Mouse (Mus musculus) spleen, adult 2 months (tissue): ENCODE results near the gene Pdhb. TPM values are rescaled to one million over a fixed set of nuclear protein-coding genes. Genes with fewer than 3 reads are reported as not detected.
A peak's percentile ranks its signal among the peaks of the same experiment; 100 is the strongest.

ENCODE experiments used
- DNase-seq, 2 experiments: peaks; one replicate each; pipeline versions ENCODE4 v3.0.0 to v3.0.0-alpha.2; 2012 to 2021; ENCODE audit warnings: low spot score in 2 of 2, low read depth in 1 of 2
- H3K27ac ChIP-seq: fragments of 200-500 bp; 2 replicates; pipeline ENCODE4 v1.5.1; 2012; ENCODE audit warnings: low read length, inconsistent platforms; ENCODE audit not compliant: insufficient read depth
- H3K27me3 ChIP-seq: fragments of 200-500 bp; 2 replicates; pipeline ENCODE4 v1.6.1; 2012; ENCODE audit warnings: mild to moderate bottlenecking, moderate library complexity, low read length, inconsistent platforms; ENCODE audit not compliant: control insufficient read depth, insufficient read depth
- H3K36me3 ChIP-seq: fragments of 200-500 bp; 2 replicates; pipeline ENCODE4 v1.6.1; 2012; ENCODE audit warnings: mild to moderate bottlenecking, low read length, inconsistent platforms; ENCODE audit not compliant: control insufficient read depth, insufficient read depth
- H3K4me1 ChIP-seq: fragments of 200-500 bp; 2 replicates; pipeline ENCODE4 v1.6.1; 2011; ENCODE audit warnings: inconsistent platforms; ENCODE audit not compliant: control insufficient read depth, insufficient read depth, insufficient read length
- H3K4me3 ChIP-seq: fragments of 200-500 bp; 2 replicates; pipeline ENCODE4 v1.5.1; 2011; ENCODE audit warnings: mild to moderate bottlenecking, inconsistent platforms; ENCODE audit not compliant: insufficient read depth, insufficient read length; ENCODE audit errors: extremely low read depth
- CTCF ChIP-seq: fragments of 200-500 bp; IDR thresholded peaks from 2 replicates; pipeline ENCODE4 v1.5.1; 2011; ENCODE audit warnings: mild to moderate bottlenecking, inconsistent platforms; ENCODE audit not compliant: insufficient read depth, insufficient read length, insufficient replicate concordance; ENCODE audit errors: extremely low read depth
- POLR2A ChIP-seq: fragments of 200-500 bp; IDR thresholded peaks from 2 replicates; pipeline ENCODE4 v1.6.1; 2011; ENCODE audit warnings: low read depth, low read length, inconsistent platforms
- WGBS: fragments of 180-500 bp; shearing (Covaris S2); methylation state at CpG from one replicate; pipeline ENCODE4 v1.1.7; 2018; 5-methylcytosine and 5-hydroxymethylcytosine counted together
- polyA plus RNA-seq: library from polyadenylated mRNA; depleted of rRNA; stranded (reverse); fragments of >200 nt; gene quantifications from 2 replicates; pipeline ENCODE4 v1.2.3, GENCODE M21; 2012

Pdhb gene
- polyA plus RNA-seq, 1 experiment, result 21.9 TPM

- DNase-seq, result no peak
- WGBS, result 89% methylated on average over 7 of the region's 7 CpGs
- Histone ChIP-seq H3K4me3 (no peak overlapping the region), H3K36me3 (peaks cover 4% of the 10 kb centered on the region; the same call in 1 of the 2 replicates), H3K27me3 (no peaks in the 10 kb centered on the region), H3K4me1 (peaks cover 8% of the 10 kb centered on the region), H3K27ac (no peak overlapping the region)
- TF ChIP-seq CTCF (no peak), POLR2A (no peak)
Observed at GRCm38 (mm10) chr14:8218238-8218637, 45.4 kb upstream of the Pdhb start.

- peaks cover 8% of the 10 kb centered on the region for H3K4me1 ChIP-seq
- H3K27ac ChIP-seq, result no peak overlapping the region
- H3K27me3 ChIP-seq, result no peaks in the 10 kb centered on the region
- DNase-seq, result no peak
- no peak for TF ChIP-seq CTCF
- no peak for TF ChIP-seq POLR2A
- no peaks in the 10 kb centered on the region for H3K36me3 ChIP-seq
- WGBS, result 55% methylated on average over 5 of the region's 5 CpGs
- no peak overlapping the region for H3K4me3 ChIP-seq
Observed at GRCm38 (mm10) chr14:8216100-8216499, 43.3 kb upstream of the Pdhb start.

GRCm38 (mm10) chr14:8215208-8215778 lies 42.5 kb upstream of the Pdhb start:
- WGBS, result 54% methylated on average over 21 of the region's 21 CpGs
- TF ChIP-seq POLR2A, result no peak
- no peak for TF ChIP-seq CTCF
- Histone ChIP-seq H3K36me3 (no peaks in the 10 kb centered on the region), H3K4me3 (no peak overlapping the region), H3K4me1 (peaks cover 8% of the 10 kb centered on the region), H3K27me3 (no peaks in the 10 kb centered on the region), H3K27ac (no peak overlapping the region)
- DNase-seq, result no peak

- peak in 1 of 2 experiments; percentile 59 for DNase-seq
- no peak for TF ChIP-seq CTCF
- TF ChIP-seq POLR2A, result no peak
- Histone ChIP-seq H3K4me1 (peaks cover 8% of the 10 kb centered on the region), H3K4me3 (peak overlapping the region; percentile 71), H3K27me3 (no peaks in the 10 kb centered on the region), H3K36me3 (no peaks in the 10 kb centered on the region), H3K27ac (peak overlapping the region; percentile 43)
- 5% methylated on average over 55 of the region's 63 CpGs for WGBS
Observed at GRCm38 (mm10) chr14:8214299-8215207, 41.7 kb upstream of the Pdhb start.

- H3K4me3 ChIP-seq, result peak within 1 kb of the TSS; percentile 71
- H3K27ac ChIP-seq, result peak within 1 kb of the TSS; percentile 43
- DNase-seq, result peak; percentile 82 to 98
- H3K4me1 ChIP-seq, result peaks cover 8% of the 10 kb centered on the region
- TF ChIP-seq CTCF (peak; percentile 63; the same call in 1 of the 2 replicates), POLR2A (no peak)
- under 1% methylated on average over 43 of the region's 49 CpGs for WGBS
- H3K36me3 ChIP-seq, result no peaks in the 10 kb centered on the region
- H3K27me3 ChIP-seq, result no peaks in the 10 kb centered on the region
Observed at GRCm38 (mm10) chr14:8213803-8214224, 41.0 kb upstream of the Pdhb start, which contains the start of gene Kctd6. Kctd6 (plus strand) TSS chr14:8214140.

- no peak for DNase-seq
- Histone ChIP-seq H3K4me1 (peaks cover 2% of the 10 kb centered on the region), H3K27me3 (no peaks in the 10 kb centered on the region), H3K36me3 (no peaks in the 10 kb centered on the region), H3K4me3 (no peak overlapping the region), H3K27ac (no peak overlapping the region)
- TF ChIP-seq POLR2A (no peak), CTCF (no peak)
- WGBS, result 93% methylated on average over 2 of the region's 2 CpGs
Observed at GRCm38 (mm10) chr14:8212996-8213395, 40.2 kb upstream of the Pdhb start.

- no peak for DNase-seq
- no peaks in the 10 kb centered on the region; the same call in 1 of the 2 replicates for H3K4me1 ChIP-seq
- WGBS, result 86% methylated on average over 2 of the region's 2 CpGs
- no peaks in the 10 kb centered on the region for H3K27me3 ChIP-seq
- no peak for TF ChIP-seq POLR2A
- TF ChIP-seq CTCF, result no peak
- no peak overlapping the region for H3K27ac ChIP-seq
- no peaks in the 10 kb centered on the region for H3K36me3 ChIP-seq
- H3K4me3 ChIP-seq, result no peak overlapping the region
Observed at GRCm38 (mm10) chr14:8209896-8210295, 37.1 kb upstream of the Pdhb start.
